Mouse (Mus musculus) liver, embryonic 12.5 days (tissue): ENCODE data around the gene Plgrkt. TPM values are rescaled to one million over a fixed set of nuclear protein-coding genes. Genes with fewer than 3 reads are reported as not detected.
A peak's percentile ranks its signal among the peaks of the same experiment; 100 is the strongest.

Experiments used
- ATAC-seq: fragments of 200-750 bp; cut with Nextera tagmentation; 2 replicates; pipeline ENCODE4 v1.8.0; 2017; ENCODE audit warnings: moderate number of reproducible peaks, mild to moderate bottlenecking, moderate library complexity
- H3K27ac ChIP-seq: fragments of 300-500 bp; sonication (generic); 2 replicates; pipeline ENCODE4 v1.5.1; 2016; ENCODE audit warnings: mild to moderate bottlenecking
- H3K27me3 ChIP-seq: fragments of 300-500 bp; sonication (generic); replicated peaks from 2 replicates; pipeline ENCODE4 v1.6.1; 2016; ENCODE audit warnings: mild to moderate bottlenecking, moderate library complexity
- H3K36me3 ChIP-seq: fragments of 300-500 bp; sonication (generic); 2 replicates; pipeline ENCODE4 v1.6.1; 2016; ENCODE audit warnings: mild to moderate bottlenecking, moderate library complexity
- H3K4me1 ChIP-seq: fragments of 300-500 bp; sonication (generic); 2 replicates; pipeline ENCODE4 v1.6.1; 2016
- H3K4me2 ChIP-seq: fragments of 300-500 bp; sonication (generic); 2 replicates; pipeline ENCODE4 v1.6.1; 2016; ENCODE audit warnings: mild to moderate bottlenecking, moderate library complexity
- H3K4me3 ChIP-seq: fragments of 300-500 bp; sonication (generic); 2 replicates; pipeline ENCODE4 v1.5.1; 2016; ENCODE audit warnings: mild to moderate bottlenecking, moderate library complexity
- H3K9ac ChIP-seq: fragments of 300-500 bp; sonication (generic); 2 replicates; pipeline ENCODE4 v1.6.1; 2016; ENCODE audit warnings: mild to moderate bottlenecking, moderate library complexity
- H3K9me3 ChIP-seq: fragments of 300-500 bp; sonication (generic); replicated peaks from 2 replicates; pipeline ENCODE4 v1.6.1; 2016; ENCODE audit warnings: mild to moderate bottlenecking, moderate library complexity
- WGBS: fragments of 180-500 bp; shearing (Covaris S2); methylation state at CpG from one replicate; pipeline ENCODE4 v1.1.7; 2016; ENCODE audit not compliant: insufficient replicate concordance; 5-methylcytosine and 5-hydroxymethylcytosine counted together
- polyA plus RNA-seq: library from polyadenylated mRNA; unstranded; fragments of >200 nt; fragmentation: Nextera tagmentation; extraction: Ambion mirVana; gene quantifications from 2 replicates; pipeline ENCODE4 v1.2.1, GENCODE M21; 2016

Plgrkt gene
- polyA plus RNA-seq, 1 experiment from 2014 or later: 37.7 TPM

GRCm38 (mm10) chr19:29376382-29376781, 9.2 kb upstream of the Plgrkt start:
- Histone ChIP-seq H3K27ac (no peak overlapping the region), H3K4me3 (no peak overlapping the region), H3K4me1 (peaks cover 12% of the 10 kb centered on the region), H3K9me3 (no peaks in the 10 kb centered on the region), H3K4me2 (no peak overlapping the region), H3K9ac (no peak overlapping the region), H3K27me3 (no peaks in the 10 kb centered on the region), H3K36me3 (no peaks in the 10 kb centered on the region)
- ATAC-seq: no peak
- WGBS: 67% methylated on average over 3 of the region's 3 CpGs

- Histone ChIP-seq H3K27me3 (no peaks in the 10 kb centered on the region), H3K36me3 (no peaks in the 10 kb centered on the region), H3K9me3 (no peaks in the 10 kb centered on the region), H3K4me3 (no peak overlapping the region), H3K4me1 (peaks cover 14% of the 10 kb centered on the region), H3K27ac (no peak overlapping the region), H3K9ac (no peak overlapping the region), H3K4me2 (no peak overlapping the region)
- ATAC-seq: no peak
- WGBS: 81% methylated on average over 9 of the region's 9 CpGs
These were observed 7.8 kb upstream of the Plgrkt start for GRCm38 (mm10) chr19:29374947-29375346.

GRCm38 (mm10) chr19:29373438-29373837, 6.2 kb upstream of the Plgrkt start:
- no peak overlapping the region for H3K4me2 ChIP-seq
- H3K27me3 ChIP-seq: no peaks in the 10 kb centered on the region
- no peak overlapping the region for H3K4me3 ChIP-seq
- H3K4me1 ChIP-seq: peaks cover 21% of the 10 kb centered on the region
- WGBS: 73% methylated on average over 11 of the region's 11 CpGs
- H3K27ac ChIP-seq: no peak overlapping the region
- H3K36me3 ChIP-seq: no peaks in the 10 kb centered on the region
- no peak overlapping the region for H3K9ac ChIP-seq
- no peaks in the 10 kb centered on the region for H3K9me3 ChIP-seq
- ATAC-seq: no peak

GRCm38 (mm10) chr19:29372621-29373020, 5.4 kb upstream of the Plgrkt start:
- no peaks in the 10 kb centered on the region for H3K27me3 ChIP-seq
- ATAC-seq: no peak
- H3K4me1 ChIP-seq: peaks cover 29% of the 10 kb centered on the region
- no peak overlapping the region for H3K4me2 ChIP-seq
- H3K9me3 ChIP-seq: no peaks in the 10 kb centered on the region
- WGBS: 70% methylated on average over 3 of the region's 3 CpGs
- no peak overlapping the region for H3K27ac ChIP-seq
- no peak overlapping the region for H3K4me3 ChIP-seq
- no peaks in the 10 kb centered on the region for H3K36me3 ChIP-seq
- H3K9ac ChIP-seq: no peak overlapping the region

GRCm38 (mm10) chr19:29372138-29372537, 4.9 kb upstream of the Plgrkt start:
- H3K36me3 ChIP-seq: no peaks in the 10 kb centered on the region
- 64% methylated on average over 4 of the region's 4 CpGs for WGBS
- ATAC-seq: no peak
- peak overlapping the region; percentile 51 for H3K4me2 ChIP-seq
- H3K4me3 ChIP-seq: peak overlapping the region; percentile 22; the same call in 1 of the 2 replicates
- peaks cover 33% of the 10 kb centered on the region for H3K4me1 ChIP-seq
- H3K27me3 ChIP-seq: no peaks in the 10 kb centered on the region
- H3K27ac ChIP-seq: no peak overlapping the region
- no peak overlapping the region for H3K9ac ChIP-seq
- no peaks in the 10 kb centered on the region for H3K9me3 ChIP-seq

- 69% methylated on average over 18 of the region's 18 CpGs for WGBS
- H3K27ac ChIP-seq: no peak overlapping the region
- H3K4me3 ChIP-seq: peak overlapping the region; percentile 22; the same call in 1 of the 2 replicates
These were observed 4.3 kb upstream of the Plgrkt start for GRCm38 (mm10) chr19:29371284-29372081.

GRCm38 (mm10) chr19:29370545-29371283, 3.5 kb upstream of the Plgrkt start:
- Histone ChIP-seq H3K27me3 (no peaks in the 10 kb centered on the region), H3K9me3 (no peaks in the 10 kb centered on the region), H3K4me3 (no peak overlapping the region), H3K4me1 (peaks cover 44% of the 10 kb centered on the region), H3K4me2 (no peak overlapping the region), H3K36me3 (no peaks in the 10 kb centered on the region), H3K27ac (no peak overlapping the region), H3K9ac (no peak overlapping the region)
- no peak for ATAC-seq
- WGBS: 76% methylated on average over 7 of the region's 7 CpGs

More at GRCm38 (mm10) chr19:29371284-29372081, 4.3 kb upstream of the Plgrkt start:
- no peak overlapping the region for H3K9ac ChIP-seq
- H3K36me3 ChIP-seq: no peaks in the 10 kb centered on the region
- peak overlapping the region; percentile 51 for H3K4me2 ChIP-seq
- H3K9me3 ChIP-seq: no peaks in the 10 kb centered on the region
- no peak for ATAC-seq
- H3K27me3 ChIP-seq: no peaks in the 10 kb centered on the region
- H3K4me1 ChIP-seq: peaks cover 37% of the 10 kb centered on the region

- H3K9ac ChIP-seq: no peak overlapping the region
- ATAC-seq: no peak
- H3K4me1 ChIP-seq: peaks cover 47% of the 10 kb centered on the region
- H3K4me2 ChIP-seq: no peak overlapping the region
- no peaks in the 10 kb centered on the region for H3K9me3 ChIP-seq
- no peak overlapping the region for H3K4me3 ChIP-seq
- H3K27ac ChIP-seq: no peak overlapping the region
- no peaks in the 10 kb centered on the region for H3K36me3 ChIP-seq
- WGBS: 64% methylated on average over 12 of the region's 12 CpGs
- no peaks in the 10 kb centered on the region for H3K27me3 ChIP-seq
These were observed 2.9 kb upstream of the Plgrkt start for GRCm38 (mm10) chr19:29370112-29370511.

- Histone ChIP-seq H3K9me3 (no peaks in the 10 kb centered on the region), H3K27me3 (no peaks in the 10 kb centered on the region), H3K4me3 (no peak overlapping the region), H3K4me2 (0 out of 2 replicates have a peak overlapping the region, but pooled peaks have one; percentile 10), H3K27ac (no peak overlapping the region), H3K36me3 (no peaks in the 10 kb centered on the region), H3K4me1 (peaks cover 49% of the 10 kb centered on the region), H3K9ac (no peak overlapping the region)
- ATAC-seq: no peak
- WGBS: 48% methylated on average over 3 of the region's 3 CpGs
These were observed 1.6 kb upstream of the Plgrkt start for GRCm38 (mm10) chr19:29368671-29369309.

GRCm38 (mm10) chr19:29368041-29368440, 851 bp upstream of the Plgrkt start:
- no peak overlapping the region for H3K4me3 ChIP-seq
- H3K36me3 ChIP-seq: no peaks in the 10 kb centered on the region
- H3K27me3 ChIP-seq: no peaks in the 10 kb centered on the region
- H3K4me2 ChIP-seq: peak overlapping the region; percentile 95
- no peak overlapping the region for H3K27ac ChIP-seq
- no peaks in the 10 kb centered on the region for H3K9me3 ChIP-seq
- peaks cover 49% of the 10 kb centered on the region for H3K4me1 ChIP-seq
- no peak for ATAC-seq
- H3K9ac ChIP-seq: no peak overlapping the region
- WGBS: 76% methylated on average over 2 of the region's 2 CpGs

- Histone ChIP-seq H3K4me3 (peak overlapping the region; percentile 70), H3K9me3 (no peaks in the 10 kb centered on the region), H3K27ac (peak overlapping the region; percentile 81), H3K27me3 (no peaks in the 10 kb centered on the region), H3K4me2 (peak overlapping the region; percentile 95), H3K36me3 (no peaks in the 10 kb centered on the region), H3K4me1 (peaks cover 46% of the 10 kb centered on the region), H3K9ac (peak overlapping the region; percentile 74)
- ATAC-seq: no peak
- WGBS: 18% methylated on average over 20 of the region's 20 CpGs
These were observed 793 bp downstream of the Plgrkt start for GRCm38 (mm10) chr19:29366226-29366968.
